Mouse (Mus musculus): ENCODE measurements around the gene Sirt3.

DNA sequence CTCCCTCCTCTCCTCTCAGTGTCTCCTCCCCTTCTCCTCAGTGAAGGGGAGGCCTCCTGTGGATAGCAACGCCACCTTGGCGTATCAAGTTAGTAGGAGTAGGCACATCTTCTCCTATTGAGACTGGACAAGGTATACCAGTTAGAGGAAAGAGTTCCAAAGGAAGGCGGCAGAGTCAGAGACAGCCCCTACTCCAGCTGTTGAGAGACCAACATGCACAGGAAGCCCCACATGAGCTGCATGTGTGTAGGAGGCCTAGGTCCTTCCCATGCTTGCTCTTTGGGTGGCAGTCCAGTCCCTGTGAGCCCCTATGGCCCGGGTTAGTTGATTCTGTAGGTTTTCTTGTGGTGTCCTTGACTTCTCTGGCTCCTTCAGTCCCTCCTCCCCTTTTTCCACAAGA is 48.8 kb downstream of the Sirt3 start:
- TF ChIP-seq CTCF (conservative IDR thresholded peaks at IDR 0.05; ENCODE audit: low read length) (no peak), NANOG (IDR thresholded peaks at IDR 0.05; ENCODE audit: borderline replicate concordance, low read length) (no peak)

All from E14TG2a.4 (cell line).